Mouse (Mus musculus): ENCODE measurements around the gene Cacnb1. TPM values are rescaled to one million over a fixed set of nuclear protein-coding genes. Genes with fewer than 3 reads are reported as not detected.
A peak's percentile ranks its signal among the peaks of the same experiment; 100 is the strongest.

Gene Cacnb1
- total and polyA plus RNA-seq, 2 experiments from 2014 or later, result 51.0 to 83.4 TPM

DNA sequence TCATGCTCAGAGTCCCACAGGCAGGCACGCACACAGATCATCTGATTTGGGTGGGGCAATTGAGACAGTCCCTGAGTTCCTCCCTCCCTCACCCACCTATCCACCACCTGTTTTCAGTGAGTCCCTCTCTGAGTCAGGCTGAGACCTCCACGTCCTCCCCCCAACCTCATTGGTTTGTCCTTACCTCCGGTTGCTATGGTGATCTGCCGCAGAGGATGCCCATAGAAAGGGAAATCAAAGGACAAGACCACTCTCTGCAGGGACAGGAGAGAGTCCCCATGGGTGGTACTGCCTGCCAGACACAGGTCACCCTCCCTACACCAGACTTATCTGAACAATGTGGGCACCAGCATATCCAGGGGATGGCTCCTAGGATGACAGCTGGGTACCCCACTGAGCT, 66.9 kb downstream of the Cacnb1 start:
- H3K4me2 ChIP-seq (ENCODE audit: low read depth, low read length), result no peak overlapping the region
- H3K4me1 ChIP-seq (ENCODE audit: insufficient read depth, low read length), result no peaks in the 10 kb centered on the region; the same call in 1 of the 2 replicates
- H3K27me3 ChIP-seq (ENCODE audit: insufficient read depth, low read length), result no peaks in the 10 kb centered on the region
- WGBS, result 25% methylated on average over 4 of the region's 4 CpGs
- no peak overlapping the region for H3K27ac ChIP-seq
- DNase-seq (ENCODE audit: low spot score) (peak; percentile 60), ATAC-seq (peak; percentile 66)
- H3K36me3 ChIP-seq (ENCODE audit: insufficient read depth, low read length), result no peaks in the 10 kb centered on the region
- H3K9ac ChIP-seq (replicated peaks; ENCODE audit: low read length), result no peak overlapping the region
- no peaks in the 10 kb centered on the region for H3K9me3 ChIP-seq (ENCODE audit: low read length)
- no peak overlapping the region for H3K4me3 ChIP-seq (ENCODE audit: low read length)
- no peak for TF ChIP-seq CTCF (IDR thresholded peaks at IDR 0.05; ENCODE audit: low read depth)

DNA sequence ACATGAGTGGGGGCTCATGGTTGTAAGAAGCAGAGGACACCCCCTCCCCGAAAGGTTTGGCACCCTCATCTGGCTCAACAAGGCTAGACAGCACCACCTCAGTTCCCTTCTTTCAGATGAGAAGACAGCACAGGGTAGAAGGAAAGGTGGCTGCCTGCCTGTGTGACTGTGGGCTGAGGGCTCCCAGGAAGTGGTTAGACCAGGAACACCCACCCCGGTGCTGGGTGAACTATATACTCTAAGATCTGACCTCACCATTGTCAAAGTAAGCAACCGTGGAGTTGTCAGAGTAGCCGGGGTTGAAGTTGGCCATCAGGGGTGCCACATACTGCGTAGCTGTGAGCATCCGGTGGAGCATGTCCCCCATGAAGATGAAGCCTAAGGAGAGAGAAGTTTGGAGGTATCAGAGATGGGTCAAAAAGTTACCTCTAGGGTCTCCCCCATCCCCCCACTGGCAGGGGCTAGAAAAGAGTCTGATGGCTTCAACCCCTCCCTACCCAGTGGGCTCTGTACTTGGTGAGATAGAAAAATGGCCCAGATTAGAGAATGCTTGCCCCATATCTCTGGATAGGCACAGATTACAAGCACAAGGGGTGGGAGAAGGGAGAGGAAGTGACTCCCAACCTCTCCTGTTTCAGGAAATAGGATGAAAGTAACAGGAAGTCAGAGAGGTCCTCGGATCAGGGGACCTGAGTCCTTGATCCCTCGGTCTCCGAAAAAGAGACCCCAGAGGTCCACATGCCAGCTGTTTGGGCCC, 67.5 kb downstream of the Cacnb1 start:
- Histone ChIP-seq H3K27me3 (ENCODE audit: insufficient read depth, low read length) (no peaks in the 10 kb centered on the region), H3K4me2 (ENCODE audit: low read depth, low read length) (no peak overlapping the region), H3K27ac (no peak overlapping the region), H3K9ac (replicated peaks; ENCODE audit: low read length) (no peak overlapping the region), H3K36me3 (ENCODE audit: insufficient read depth, low read length) (no peaks in the 10 kb centered on the region), H3K4me1 (ENCODE audit: insufficient read depth, low read length) (peaks cover 2% of the 10 kb centered on the region; the same call in 1 of the 2 replicates), H3K4me3 (ENCODE audit: low read length) (no peak overlapping the region), H3K9me3 (ENCODE audit: low read length) (no peaks in the 10 kb centered on the region)
- TF ChIP-seq CTCF (IDR thresholded peaks at IDR 0.05; ENCODE audit: low read depth), result no peak
- ATAC-seq (no peak), DNase-seq (ENCODE audit: low spot score) (no peak)
- 83% methylated on average over 9 of the region's 9 CpGs for WGBS

DNA sequence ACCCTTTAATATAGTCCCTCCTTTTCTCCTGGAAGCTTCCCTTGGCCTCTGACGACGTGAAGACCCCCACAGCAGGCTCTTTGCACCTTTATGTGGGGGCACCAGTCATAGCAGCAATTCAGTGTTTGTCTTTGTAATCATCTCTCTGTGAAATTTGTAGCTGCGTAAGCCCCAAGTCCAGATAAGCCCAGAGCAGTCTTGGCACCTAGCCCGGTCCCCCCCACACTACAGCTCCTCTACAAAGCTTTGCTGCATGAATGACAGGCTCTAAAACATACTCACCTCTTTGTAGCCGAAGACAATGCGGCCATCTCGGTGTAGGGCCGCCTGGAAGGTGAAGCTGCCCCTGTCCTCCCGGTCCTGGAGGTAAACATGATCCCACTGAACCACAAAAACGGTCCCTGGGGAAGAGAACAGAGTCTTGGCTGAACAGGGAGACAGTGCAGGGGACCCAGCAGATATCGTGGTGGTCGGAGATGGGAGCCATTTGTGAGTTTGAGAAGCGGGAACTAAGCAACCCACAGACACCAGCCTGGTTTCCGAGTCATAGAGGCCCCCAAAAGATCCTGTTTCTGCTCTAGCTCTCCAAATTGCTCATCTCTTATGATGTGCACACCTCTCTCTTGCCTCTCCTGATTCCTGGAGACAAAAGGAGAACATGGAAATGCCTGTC, 68.2 kb downstream of the Cacnb1 start:
- Histone ChIP-seq H3K4me3 (ENCODE audit: low read length) (no peak overlapping the region), H3K36me3 (ENCODE audit: insufficient read depth, low read length) (no peaks in the 10 kb centered on the region), H3K27me3 (ENCODE audit: insufficient read depth, low read length) (no peaks in the 10 kb centered on the region), H3K9me3 (ENCODE audit: low read length) (no peaks in the 10 kb centered on the region), H3K27ac (no peak overlapping the region), H3K9ac (replicated peaks; ENCODE audit: low read length) (no peak overlapping the region), H3K4me1 (ENCODE audit: insufficient read depth, low read length) (peaks cover 6% of the 10 kb centered on the region; the same call in 1 of the 2 replicates), H3K4me2 (ENCODE audit: low read depth, low read length) (no peak overlapping the region)
- no peak for ATAC-seq
- no peak for TF ChIP-seq CTCF (IDR thresholded peaks at IDR 0.05; ENCODE audit: low read depth)
- 61% methylated on average over 14 of the region's 14 CpGs for WGBS
- DNase-seq (ENCODE audit: low spot score), result no peak

DNA sequence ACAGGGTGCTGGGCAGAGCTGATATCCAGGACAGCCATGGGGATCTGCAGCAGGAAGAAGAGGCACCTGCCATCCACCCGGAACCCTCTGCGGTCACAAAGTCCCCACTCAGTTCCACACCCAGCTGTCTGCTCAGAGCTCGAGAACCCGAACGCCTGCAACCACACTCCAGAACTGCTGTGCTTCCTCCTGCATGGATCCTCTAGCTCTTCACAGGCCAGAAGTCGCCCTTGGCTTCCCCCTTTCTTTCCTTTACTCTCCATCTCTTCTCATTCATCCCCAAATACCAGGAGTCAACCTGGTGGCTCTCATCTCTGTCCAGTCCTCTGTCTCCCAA, 68.9 kb downstream of the Cacnb1 start:
- 85% methylated on average over 6 of the region's 6 CpGs for WGBS
- no peak overlapping the region for H3K4me3 ChIP-seq (ENCODE audit: low read length)

DNA sequence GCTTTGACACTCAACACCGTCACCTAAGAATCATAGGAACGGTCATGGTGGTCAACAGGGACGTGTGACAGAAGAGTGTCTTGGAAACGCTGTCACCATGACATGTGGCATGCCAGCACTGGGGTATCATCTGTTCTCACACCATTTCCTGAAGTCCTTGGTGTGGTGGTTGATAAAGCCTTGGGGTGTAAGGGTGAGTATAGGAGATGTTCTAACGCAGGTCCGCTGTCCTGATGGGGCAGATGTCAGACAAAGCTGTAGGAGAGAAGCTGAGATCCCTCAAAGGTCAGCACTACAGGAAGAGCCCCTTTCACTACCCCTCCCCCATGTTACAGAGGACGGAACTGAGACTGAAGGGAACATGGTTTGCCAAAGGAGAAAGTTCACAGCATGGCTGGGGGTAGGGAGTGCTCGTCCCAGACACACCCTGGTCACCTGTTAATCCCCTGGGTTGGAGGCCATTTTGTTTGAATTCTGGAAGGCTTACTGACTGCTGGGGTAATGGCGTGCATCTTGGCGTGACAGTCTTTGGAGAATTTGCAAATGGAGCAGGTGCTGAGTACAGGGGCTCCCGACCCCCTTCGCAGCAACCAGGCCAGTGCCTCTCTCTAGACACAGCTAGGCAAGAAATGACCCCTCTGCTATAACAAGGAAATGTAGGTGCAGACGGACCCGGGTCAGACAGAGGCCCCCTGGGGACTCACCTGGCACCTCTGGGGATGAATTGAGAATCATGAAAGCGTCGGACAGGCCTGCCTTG, 69.5 kb downstream of the Cacnb1 start:
- Histone ChIP-seq H3K4me2 (ENCODE audit: low read depth, low read length) (no peak overlapping the region), H3K9ac (replicated peaks; ENCODE audit: low read length) (no peak overlapping the region), H3K27me3 (ENCODE audit: insufficient read depth, low read length) (no peaks in the 10 kb centered on the region), H3K4me3 (ENCODE audit: low read length) (no peak overlapping the region), H3K4me1 (ENCODE audit: insufficient read depth, low read length) (peaks cover 6% of the 10 kb centered on the region; the same call in 1 of the 2 replicates), H3K36me3 (ENCODE audit: insufficient read depth, low read length) (no peaks in the 10 kb centered on the region), H3K9me3 (ENCODE audit: low read length) (no peaks in the 10 kb centered on the region), H3K27ac (no peak overlapping the region)
- no peak for TF ChIP-seq CTCF (IDR thresholded peaks at IDR 0.05; ENCODE audit: low read depth)
- no peak for DNase-seq (ENCODE audit: low spot score)
- 79% methylated on average over 16 of the region's 16 CpGs for WGBS
- ATAC-seq, result no peak

More for the DNA sequence above, 68.9 kb downstream of the Cacnb1 start:
- H3K27me3 ChIP-seq (ENCODE audit: insufficient read depth, low read length), result no peaks in the 10 kb centered on the region
- no peaks in the 10 kb centered on the region for H3K36me3 ChIP-seq (ENCODE audit: insufficient read depth, low read length)
- no peak overlapping the region for H3K27ac ChIP-seq
- H3K4me1 ChIP-seq (ENCODE audit: insufficient read depth, low read length), result peaks cover 6% of the 10 kb centered on the region; the same call in 1 of the 2 replicates
- DNase-seq (ENCODE audit: low spot score) (no peak), ATAC-seq (no peak)
- no peak overlapping the region for H3K4me2 ChIP-seq (ENCODE audit: low read depth, low read length)
- no peaks in the 10 kb centered on the region for H3K9me3 ChIP-seq (ENCODE audit: low read length)
- no peak for TF ChIP-seq CTCF (IDR thresholded peaks at IDR 0.05; ENCODE audit: low read depth)
- no peak overlapping the region for H3K9ac ChIP-seq (replicated peaks; ENCODE audit: low read length)

DNA sequence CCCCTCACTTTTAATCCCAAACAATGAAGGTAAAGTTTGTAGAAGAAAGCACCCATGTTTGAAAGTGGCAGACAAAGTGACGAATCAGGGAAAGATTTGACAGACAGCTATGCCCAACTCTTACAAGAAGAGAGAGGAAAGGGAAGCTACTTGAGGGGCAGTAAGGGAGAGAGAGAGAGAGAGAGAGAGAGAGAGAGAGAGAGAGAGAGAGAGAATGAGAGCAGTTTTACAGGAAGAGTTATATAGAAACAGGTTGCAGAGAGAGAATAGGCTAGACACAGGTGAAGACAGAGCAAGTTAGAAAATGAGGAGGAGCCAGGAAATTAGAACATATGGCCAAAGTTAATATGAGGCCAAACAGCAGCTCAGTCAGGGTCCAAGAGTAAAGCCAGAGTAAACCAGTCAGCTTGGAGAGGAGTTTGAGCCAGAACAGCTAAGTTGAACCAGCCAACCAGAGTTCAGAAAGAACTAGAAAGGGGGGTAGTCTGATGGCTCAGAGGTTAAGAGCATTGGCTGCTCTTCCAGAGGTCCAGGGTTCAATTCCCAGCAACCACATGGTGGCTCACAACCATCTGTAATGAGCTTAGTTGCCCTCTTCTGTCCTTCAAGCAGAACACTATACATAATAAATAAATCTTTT, 70.3 kb downstream of the Cacnb1 start:
- Histone ChIP-seq H3K4me1 (ENCODE audit: insufficient read depth, low read length) (peaks cover 6% of the 10 kb centered on the region; the same call in 1 of the 2 replicates), H3K9me3 (ENCODE audit: low read length) (no peaks in the 10 kb centered on the region), H3K36me3 (ENCODE audit: insufficient read depth, low read length) (no peaks in the 10 kb centered on the region), H3K4me2 (ENCODE audit: low read depth, low read length) (no peak overlapping the region), H3K27me3 (ENCODE audit: insufficient read depth, low read length) (no peaks in the 10 kb centered on the region), H3K9ac (replicated peaks; ENCODE audit: low read length) (no peak overlapping the region), H3K4me3 (ENCODE audit: low read length) (no peak overlapping the region), H3K27ac (no peak overlapping the region)
- WGBS, result 85% methylated on average over 1 of the region's 1 CpGs
- no peak for DNase-seq (ENCODE audit: low spot score)
- TF ChIP-seq CTCF (IDR thresholded peaks at IDR 0.05; ENCODE audit: low read depth), result no peak
- no peak for ATAC-seq

Small RNAs within 50 kb of the gene (microRNA-seq; reads per million reads assigned to microRNA genes)
- 0 reads per million in 2 experiments for gene Gm27597

Other genes starting within 250 kb of the Cacnb1 start
- not detected in 2 replicates for gene 1700001P01Rik, start 247.1 kb downstream of the Cacnb1 start, total RNA-seq (2014; rRNA removed)
- not detected in 2 replicates for gene 1700001P01Rik, start 247.1 kb downstream of the Cacnb1 start, polyA plus RNA-seq (2015; fragmentation: Nextera tagmentation; extraction: Ambion mirVana)
- 124 and 141 TPM in 2 replicates for gene Rpl23, start 240.6 kb downstream of the Cacnb1 start, total RNA-seq (2014; rRNA removed)
- 351 and 362 TPM in 2 replicates for gene Rpl23, start 240.6 kb downstream of the Cacnb1 start, polyA plus RNA-seq (2015; fragmentation: Nextera tagmentation; extraction: Ambion mirVana)
- gene Lasp1, start 224.0 kb downstream of the Cacnb1 start, total RNA-seq (2014; rRNA removed), result 177 and 187 TPM in 2 replicates
- 121 and 137 TPM in 2 replicates for gene Lasp1, start 224.0 kb downstream of the Cacnb1 start, polyA plus RNA-seq (2015; fragmentation: Nextera tagmentation; extraction: Ambion mirVana)
- 29.4 and 30.0 TPM in 2 replicates for gene B230217C12Rik, start 182.3 kb downstream of the Cacnb1 start, total RNA-seq (2014; rRNA removed)
- 31.6 and 32.3 TPM in 2 replicates for gene B230217C12Rik, start 182.3 kb downstream of the Cacnb1 start, polyA plus RNA-seq (2015; fragmentation: Nextera tagmentation; extraction: Ambion mirVana)
- 0.47 and 1.2 TPM in 2 replicates for gene Fbxo47, start 138.9 kb downstream of the Cacnb1 start, total RNA-seq (2014; rRNA removed)
- gene Fbxo47, start 138.9 kb downstream of the Cacnb1 start, polyA plus RNA-seq (2015; fragmentation: Nextera tagmentation; extraction: Ambion mirVana), result 0.34 and 0.36 TPM in 2 replicates
- gene Plxdc1, start 36.6 kb downstream of the Cacnb1 start, total RNA-seq (2014; rRNA removed), result 1.5 and 3.8 TPM in 2 replicates
- 4.2 and 4.6 TPM in 2 replicates for gene Plxdc1, start 36.6 kb downstream of the Cacnb1 start, polyA plus RNA-seq (2015; fragmentation: Nextera tagmentation; extraction: Ambion mirVana)
- 2.0 and 2.6 TPM in 2 replicates for gene Arl5c, start 26.9 kb downstream of the Cacnb1 start, total RNA-seq (2014; rRNA removed)
- 3.6 and 4.8 TPM in 2 replicates for gene Arl5c, start 26.9 kb downstream of the Cacnb1 start, polyA plus RNA-seq (2015; fragmentation: Nextera tagmentation; extraction: Ambion mirVana)
- 462 and 515 TPM in 2 replicates for gene Rpl19, start 3.7 kb upstream of the Cacnb1 start, total RNA-seq (2014; rRNA removed)
- gene Rpl19, start 3.7 kb upstream of the Cacnb1 start, polyA plus RNA-seq (2015; fragmentation: Nextera tagmentation; extraction: Ambion mirVana), result 650 and 673 TPM in 2 replicates
- gene Stac2, start 30.4 kb upstream of the Cacnb1 start, total RNA-seq (2014; rRNA removed), result 4.4 and 6.9 TPM in 2 replicates
- 5.8 and 6.1 TPM in 2 replicates for gene Stac2, start 30.4 kb upstream of the Cacnb1 start, polyA plus RNA-seq (2015; fragmentation: Nextera tagmentation; extraction: Ambion mirVana)
- 15.7 and 20.9 TPM in 2 replicates for gene Fbxl20, start 127.4 kb upstream of the Cacnb1 start, total RNA-seq (2014; rRNA removed)
- gene Fbxl20, start 127.4 kb upstream of the Cacnb1 start, polyA plus RNA-seq (2015; fragmentation: Nextera tagmentation; extraction: Ambion mirVana), result 11.9 and 13.0 TPM in 2 replicates
- 32.7 and 39.5 TPM in 2 replicates for gene Med1, start 170.3 kb upstream of the Cacnb1 start, total RNA-seq (2014; rRNA removed)
- 48.9 and 49.0 TPM in 2 replicates for gene Med1, start 170.3 kb upstream of the Cacnb1 start, polyA plus RNA-seq (2015; fragmentation: Nextera tagmentation; extraction: Ambion mirVana)
- 27.4 and 28.5 TPM in 2 replicates for gene Cdk12, start 180.0 kb upstream of the Cacnb1 start, total RNA-seq (2014; rRNA removed)
- 5.8 and 6.6 TPM in 2 replicates for gene Cdk12, start 180.0 kb upstream of the Cacnb1 start, polyA plus RNA-seq (2015; fragmentation: Nextera tagmentation; extraction: Ambion mirVana)